Mouse (Mus musculus) left cerebral cortex, postnatal 10 days (tissue): ENCODE data around the gene Cacna1g. TPM values are rescaled to one million over a fixed set of nuclear protein-coding genes. Genes with fewer than 3 reads are reported as not detected.

Source experiments
- DNase-seq, 2 experiments: peaks; one replicate each; pipeline ENCODE4 v3.0.0; 2021 to 2022; ENCODE audit warnings: low spot score in 2 of 2, mixed read lengths in 1 of 2; ENCODE audit errors: extremely low spot score in 1 of 2
- intact Hi-C: fragments of 180-260 bp; cut with DNase I; formaldehyde crosslinking; loops from one replicate; pipeline ENCODE4 v1.15.1; 2025
- total RNA-seq, 2 experiments: library from RNA; stranded (reverse); gene quantifications; 2 replicates each; pipeline ENCODE4 v1.2.3; 2021

Gene Cacna1g
- total RNA-seq, 2 experiments from 2014 or later: 143 to 151 TPM

DNA sequence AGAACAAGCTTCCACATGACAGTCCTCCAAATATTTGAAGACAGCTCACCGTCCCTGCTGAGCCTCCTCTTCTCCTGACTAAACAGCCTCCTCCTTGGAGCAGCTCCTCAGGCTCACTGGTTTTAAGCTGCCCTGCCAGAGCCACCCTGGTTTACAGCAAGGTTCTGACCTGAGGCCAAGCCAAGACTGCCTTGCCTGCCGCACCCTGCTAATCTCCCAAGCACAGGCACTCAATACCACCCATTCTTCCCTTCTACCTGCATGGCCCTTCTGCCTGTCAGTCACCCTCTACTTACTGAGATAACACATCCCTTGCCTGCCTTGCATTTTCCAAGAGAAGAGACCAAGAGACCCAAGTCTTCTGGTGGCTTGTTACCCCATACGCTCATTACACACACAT lies 17.7 kb downstream of the Cacna1g start:
- intact Hi-C loops: no loop called here
- no peak for DNase-seq

DNA sequence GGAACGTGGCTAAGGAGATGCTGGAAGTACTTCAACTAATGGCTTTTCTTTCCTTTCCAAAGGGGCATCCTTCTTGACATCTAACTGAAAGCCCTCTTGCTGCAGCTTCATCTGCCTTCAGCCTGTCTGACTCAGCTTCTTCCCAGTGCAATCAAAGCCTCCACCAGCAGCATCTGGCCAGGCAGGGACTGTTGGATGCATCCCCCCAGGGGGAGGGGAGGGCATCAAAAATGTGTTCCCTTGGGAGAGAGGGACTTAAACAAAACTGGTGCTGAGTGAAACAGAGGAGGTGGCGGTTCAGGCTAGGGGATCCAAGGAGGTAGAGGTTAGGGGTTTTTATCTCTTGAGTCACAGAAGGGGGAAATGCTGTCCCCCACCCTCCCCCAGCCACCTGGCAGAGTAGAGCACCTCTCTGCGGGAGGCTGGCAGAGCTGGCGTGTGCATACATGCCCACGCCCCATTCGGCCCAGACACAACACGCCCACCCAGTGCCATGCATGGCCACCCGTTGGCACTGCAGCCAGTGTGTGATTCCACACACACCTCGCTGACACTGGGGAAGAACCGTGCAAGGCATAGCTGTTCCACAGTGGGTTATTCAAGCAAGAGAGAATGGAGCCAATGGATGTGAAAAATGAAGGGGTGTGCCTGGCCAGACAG lies 18.7 kb downstream of the Cacna1g start:
- intact Hi-C loops: no loop called here
- DNase-seq: peak in 1 of 2 experiments; percentile 53

- no peak for DNase-seq
- intact Hi-C loops: no loop called here
These were observed 19.2 kb downstream of the Cacna1g start for GRCm38 (mm10) chr11:94454756-94455155.

DNA sequence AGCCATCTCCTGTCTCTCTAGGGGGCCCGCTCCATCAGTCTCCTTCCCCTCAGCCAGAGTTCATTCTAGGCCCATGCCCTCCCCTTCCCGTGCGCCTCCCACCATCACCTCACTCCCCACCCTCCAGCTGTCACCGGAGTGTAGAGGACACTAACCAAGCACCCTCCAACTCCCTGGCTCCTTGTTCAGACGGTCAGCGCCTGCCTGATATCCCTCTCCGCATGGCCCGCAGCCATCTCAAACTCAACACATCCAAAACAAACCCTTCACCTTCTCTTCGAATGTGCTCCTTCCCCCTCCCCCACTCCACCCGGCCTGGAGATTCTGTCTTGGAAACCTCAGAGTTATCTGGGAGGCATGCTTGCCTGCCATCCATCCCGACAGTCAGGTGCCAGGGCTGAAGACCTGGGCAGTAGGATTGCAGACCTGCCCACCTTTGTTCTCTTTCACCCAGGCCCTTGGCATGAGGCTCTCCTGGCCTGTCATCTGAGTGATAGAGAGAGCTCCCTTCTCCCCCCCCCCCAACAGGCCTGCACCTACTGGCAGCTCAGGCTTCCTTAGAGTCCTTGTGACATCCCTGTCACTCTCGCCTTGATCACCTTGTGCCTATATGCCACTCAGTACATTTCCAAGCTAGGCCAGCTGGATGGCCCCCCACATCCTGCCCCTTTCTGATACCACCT lies 22.8 kb downstream of the Cacna1g start:
- no peak for DNase-seq
- intact Hi-C loops: no loop called here

DNA sequence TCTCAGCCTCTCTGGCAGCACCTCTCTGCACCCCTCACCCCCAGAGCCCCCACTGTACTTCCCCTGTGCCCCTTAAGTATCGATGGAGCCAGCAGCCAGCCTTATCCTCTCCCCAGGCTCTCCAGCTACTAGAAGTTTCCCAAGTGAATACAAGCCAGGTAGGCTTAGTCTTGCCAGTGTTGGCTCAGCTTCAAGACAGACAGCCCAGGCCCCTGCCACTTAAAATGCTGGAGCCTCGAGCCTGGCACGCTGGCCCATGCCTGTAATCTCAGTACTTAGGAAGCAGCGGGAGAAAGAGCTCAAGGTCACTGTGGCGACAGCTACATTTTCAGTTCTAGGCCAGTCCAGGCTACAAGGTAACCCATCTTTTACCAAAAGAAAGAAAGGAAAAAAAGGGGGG lies 24.1 kb downstream of the Cacna1g start:
- DNase-seq: no peak
- intact Hi-C loops: no loop called here

GRCm38 (mm10) chr11:94449239-94449638 lies 24.8 kb downstream of the Cacna1g start:
- intact Hi-C loops: no loop called here
- no peak for DNase-seq

GRCm38 (mm10) chr11:94447017-94447416 lies 27.0 kb downstream of the Cacna1g start:
- no peak for DNase-seq
- intact Hi-C loops: no loop called here

DNA sequence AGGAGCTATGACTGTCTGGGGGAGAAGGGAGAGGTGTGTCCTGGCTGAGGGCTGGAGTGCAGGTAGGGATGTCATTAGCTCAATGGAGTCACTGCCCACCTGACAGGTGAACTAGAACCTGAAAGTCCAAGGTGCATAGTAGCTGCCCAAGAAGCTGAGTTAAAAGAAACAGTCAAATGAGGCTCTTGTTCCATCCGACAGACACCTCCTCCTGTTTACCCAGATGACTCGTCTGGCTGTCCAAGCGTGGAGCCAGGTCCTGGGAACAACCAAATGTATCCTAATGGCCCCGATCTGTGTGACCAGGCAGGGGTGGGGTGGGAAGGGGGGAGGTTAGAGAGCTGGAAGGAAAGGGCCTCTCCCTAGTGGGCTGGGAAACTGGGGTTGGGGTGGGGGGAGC lies 28.7 kb downstream of the Cacna1g start:
- no peak for DNase-seq

DNA sequence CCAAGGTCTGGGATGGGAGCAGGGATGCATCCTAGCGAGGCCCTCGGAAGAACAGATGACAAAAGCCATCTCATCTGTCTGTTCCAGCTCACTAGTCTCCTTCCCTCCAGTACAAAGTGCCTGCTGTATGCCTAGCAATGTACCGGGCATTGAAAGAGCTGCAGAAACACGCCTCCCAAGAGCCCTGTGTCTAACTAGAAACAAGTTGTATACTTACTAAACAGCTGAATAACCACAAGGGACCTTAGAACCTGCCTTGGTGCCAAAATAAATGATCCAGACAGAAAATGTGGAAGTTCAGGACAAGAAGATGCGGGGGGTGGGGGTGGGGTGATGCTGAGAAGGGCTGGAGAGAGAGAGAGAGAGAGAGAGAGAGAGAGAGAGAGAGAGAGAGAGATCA lies 29.2 kb downstream of the Cacna1g start:
- DNase-seq: no peak

More for the DNA sequence above, 28.7 kb downstream of the Cacna1g start:
- intact Hi-C loops: no loop called here

GRCm38 (mm10) chr11:94441752-94442151 lies 32.2 kb downstream of the Cacna1g start:
- intact Hi-C loops: no loop called here

More for the DNA sequence above, 29.2 kb downstream of the Cacna1g start:
- intact Hi-C loops: no loop called here

DNA sequence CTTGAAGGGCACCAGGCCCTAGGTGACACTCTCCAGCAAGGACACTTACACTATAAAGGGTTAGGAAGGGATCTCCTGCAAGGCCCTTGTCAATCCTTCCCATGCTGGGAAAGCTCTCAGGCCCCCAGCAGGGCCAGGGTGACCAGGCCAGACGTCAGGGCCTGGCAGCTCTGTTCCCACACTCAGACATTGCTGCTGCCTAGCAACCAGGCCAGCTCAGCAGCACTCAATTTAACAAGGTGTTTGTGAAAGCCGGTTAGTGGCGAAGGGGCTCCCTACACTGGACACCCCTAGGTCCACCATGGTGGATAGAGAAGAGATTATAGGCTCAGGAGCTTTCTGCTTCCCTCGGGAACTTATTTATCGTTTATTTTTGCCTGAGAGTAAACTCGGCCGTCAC lies 32.9 kb downstream of the Cacna1g start:
- no peak for DNase-seq
- intact Hi-C loops: no loop called here

More at GRCm38 (mm10) chr11:94441752-94442151, 32.2 kb downstream of the Cacna1g start:
- DNase-seq: no peak

DNA sequence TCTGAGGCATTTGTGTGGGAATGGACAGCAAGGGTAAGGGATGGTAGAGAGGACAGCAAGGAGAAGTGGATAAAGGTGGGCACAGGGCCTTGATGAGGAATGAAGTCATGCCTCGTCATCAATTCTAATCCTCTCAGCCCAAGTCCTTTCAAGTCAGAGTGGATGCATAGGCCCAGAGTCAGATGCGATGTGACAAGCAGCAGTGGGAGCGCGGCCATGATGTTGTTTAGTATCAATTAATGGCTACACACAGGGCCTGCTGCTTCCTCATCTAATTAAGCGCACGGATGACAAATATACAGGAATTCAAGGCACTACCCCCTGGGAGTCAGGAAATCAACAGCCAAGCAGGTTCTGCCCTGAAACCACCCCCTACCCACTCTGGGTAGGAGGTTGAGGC lies 33.6 kb downstream of the Cacna1g start:
- DNase-seq: no peak
- intact Hi-C loops: no loop called here

DNA sequence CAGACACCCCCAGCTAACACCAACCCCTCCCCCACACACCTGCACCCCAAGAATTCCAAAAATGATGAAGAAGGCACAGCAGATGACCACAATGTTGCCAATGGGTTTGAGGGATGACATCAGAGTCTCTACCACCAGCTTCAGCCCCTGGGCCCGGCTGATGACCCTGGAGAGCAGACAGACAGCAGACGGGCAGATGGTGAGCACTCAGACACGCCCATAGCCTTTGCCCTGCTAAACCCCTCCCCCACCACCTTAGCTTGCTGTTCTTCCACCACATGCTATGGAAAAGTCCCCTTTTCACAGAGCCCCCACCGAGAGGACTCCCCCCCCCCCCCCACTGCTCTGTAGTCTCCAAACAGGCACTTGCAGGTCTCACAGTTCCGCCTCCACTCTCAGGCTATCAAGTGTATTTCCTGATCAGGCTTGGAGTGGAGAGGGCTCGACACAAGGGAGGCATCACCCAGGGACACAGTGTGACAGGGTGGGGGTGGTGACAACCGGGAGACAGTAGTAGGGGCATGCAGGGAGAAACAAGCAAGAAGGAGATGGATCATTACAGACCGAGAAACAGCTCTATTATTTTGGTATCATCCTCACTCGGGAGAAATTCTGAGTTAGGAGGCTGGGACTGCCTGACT lies 44.9 kb downstream of the Cacna1g start:
- intact Hi-C loops: loop anchor here (10.0 kb wide), 1 partner anchor 116 kb away; the partner anchor contains the start of gene Rsad1
- DNase-seq: no peak

GRCm38 (mm10) chr11:94428091-94428835 lies 45.7 kb downstream of the Cacna1g start:
- peak; percentile 67 to 93 for DNase-seq
- intact Hi-C loops: loop anchor here (10.0 kb wide), 1 partner anchor 117 kb away; the partner anchor contains the start of gene Rsad1

DNA sequence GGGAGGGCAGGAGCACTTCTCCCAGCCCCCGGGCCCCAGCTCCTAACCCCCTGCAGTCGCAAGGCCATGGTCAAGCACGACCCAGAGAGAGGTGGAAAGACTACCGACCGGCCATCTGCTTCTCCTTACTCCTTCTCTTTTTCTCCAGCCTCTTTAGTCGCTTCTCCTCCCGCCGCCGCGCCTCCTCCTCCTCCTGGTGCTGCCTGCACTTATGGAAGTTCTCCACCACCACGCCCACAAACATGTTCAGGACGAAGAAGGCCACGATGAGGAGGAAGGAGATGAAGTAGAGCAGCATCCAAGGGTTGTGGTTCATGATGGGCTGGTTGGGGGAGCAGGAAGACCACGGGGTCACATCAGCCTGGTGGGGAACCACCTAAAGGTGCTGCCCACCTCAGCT lies 48.3 kb downstream of the Cacna1g start:
- intact Hi-C loops: loop anchor here (10.0 kb wide), 1 partner anchor 119 kb away; the partner anchor contains the start of gene Rsad1
- DNase-seq: no peak

DNA sequence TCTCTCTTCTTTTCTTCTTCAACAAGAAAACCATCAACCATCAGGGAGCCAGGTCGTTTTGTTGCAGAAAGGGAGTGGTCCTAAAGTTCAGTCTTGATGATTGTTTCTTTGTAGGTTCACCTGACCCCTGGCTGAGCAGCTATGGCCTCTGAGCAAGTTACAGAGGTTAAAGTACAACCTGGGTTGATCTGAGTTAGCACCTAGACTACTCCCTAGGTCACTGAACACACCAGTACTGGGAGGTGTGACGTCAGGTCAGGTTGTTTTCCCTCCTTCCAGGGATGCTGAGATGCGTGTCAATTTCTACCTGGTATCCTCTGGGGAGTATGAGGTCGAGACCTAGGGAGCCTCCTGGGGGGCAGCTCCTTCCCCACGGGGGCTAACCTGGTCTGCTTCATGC lies 48.8 kb downstream of the Cacna1g start:
- intact Hi-C loops: loop anchor here (10.0 kb wide), 1 partner anchor 120 kb away; the partner anchor contains the start of gene Rsad1
- DNase-seq: no peak

GRCm38 (mm10) chr11:94424380-94424779 lies 49.6 kb downstream of the Cacna1g start:
- intact Hi-C loops: loop anchor here (5.0 to 10.0 kb wide), 3 partner anchors 48 to 120 kb away; partner anchors contain the start of genes Cacna1g, Rsad1 and Spata20

GRCm38 (mm10) chr11:94423855-94424254 lies 50.1 kb downstream of the Cacna1g start:
- DNase-seq: no peak
- intact Hi-C loops: loop anchor here (5.0 to 10.0 kb wide), 3 partner anchors 48 to 121 kb away; partner anchors contain the start of genes Cacna1g, Rsad1 and Spata20

More at GRCm38 (mm10) chr11:94424380-94424779, 49.6 kb downstream of the Cacna1g start:
- peak in 1 of 2 experiments; percentile 36 for DNase-seq

GRCm38 (mm10) chr11:94420991-94421390 lies 53.0 kb downstream of the Cacna1g start:
- no peak for DNase-seq
- intact Hi-C loops: loop anchor here (5.0 to 10.0 kb wide), 3 partner anchors 51 to 124 kb away; partner anchors contain the start of genes Cacna1g, Rsad1 and Spata20
